Mouse (Mus musculus): ENCODE results near the gene Ccdc87.

DNA sequence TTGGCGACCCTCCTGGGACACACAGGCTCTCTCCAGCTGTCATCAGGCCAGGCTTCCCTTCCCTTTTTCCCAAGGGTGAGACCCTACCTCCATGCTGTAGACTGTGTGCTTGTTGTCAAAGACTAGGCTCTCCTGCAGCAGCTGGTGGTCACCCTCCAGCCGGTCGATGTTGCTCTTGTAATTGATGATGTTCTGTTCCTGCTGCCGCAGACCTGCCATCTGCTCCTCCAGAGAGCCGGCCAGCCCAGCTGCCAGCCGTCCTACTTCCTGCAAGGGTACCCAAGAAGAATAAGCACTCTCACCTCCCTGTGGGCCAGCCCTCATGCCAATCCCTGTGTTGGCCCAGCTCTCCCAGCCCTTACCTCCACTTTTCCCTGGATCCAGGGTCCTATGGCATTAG lies 23.9 kb downstream of the Ccdc87 start:
- TF ChIP-seq POLR2A (IDR thresholded peaks at IDR 0.05; ENCODE audit: extremely low read depth, insufficient read depth, low read length): no peak
- no peak for TF ChIP-seq CTCF (IDR thresholded peaks at IDR 0.05; ENCODE audit: extremely low read depth, insufficient read depth, low read length)

Data from cortical plate, adult 2 months (tissue).